Mouse (Mus musculus) ZHBTc4 (cell line): Measurements from ENCODE around the gene Marveld3.

Experiments
- DNase-seq: peaks from one replicate; pipeline ENCODE4 v3.0.0-alpha.2; 2011; ENCODE audit warnings: low read depth, low spot score

Gene Marveld3

GRCm38 (mm10) chr8:109903909-109904469, 58.0 kb downstream of the Marveld3 start:
- no peak for DNase-seq

DNA sequence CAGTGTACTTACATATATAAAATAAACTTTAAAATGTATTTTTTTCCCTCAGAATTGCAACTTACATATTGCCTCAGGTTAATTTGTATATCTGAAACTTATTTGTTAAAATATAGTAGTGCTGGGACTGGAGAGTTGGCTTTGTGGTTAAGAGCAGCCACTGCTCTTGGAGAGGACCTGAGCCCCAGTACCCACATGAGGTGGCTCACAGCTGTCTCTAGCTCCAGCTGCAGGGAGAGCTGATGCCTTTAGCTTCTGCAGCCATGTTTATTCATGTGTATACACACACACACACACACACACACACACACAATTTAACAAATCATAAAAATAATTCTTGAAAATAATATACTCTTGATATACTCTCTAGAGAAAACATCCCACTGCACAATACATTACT, 59.6 kb downstream of the Marveld3 start:
- no peak for DNase-seq
